Mouse (Mus musculus) layer of hippocampus, adult 8-10 months (tissue): ENCODE measurements around the gene Ski. TPM values are rescaled to one million over a fixed set of nuclear protein-coding genes. Genes with fewer than 3 reads are reported as not detected.

Experiments
- DNase-seq, 2 experiments: peaks; one replicate each; pipeline ENCODE4 v3.0.0; 2022; ENCODE audit warnings: low spot score in 2 of 2
- total RNA-seq, 4 experiments: library from RNA; stranded (reverse); gene quantifications; 2 replicates each; pipeline ENCODE4 v1.2.4; 2022

The Ski gene
- total RNA-seq, 4 experiments from 2014 or later, result 122 to 130 (median 125) TPM

DNA sequence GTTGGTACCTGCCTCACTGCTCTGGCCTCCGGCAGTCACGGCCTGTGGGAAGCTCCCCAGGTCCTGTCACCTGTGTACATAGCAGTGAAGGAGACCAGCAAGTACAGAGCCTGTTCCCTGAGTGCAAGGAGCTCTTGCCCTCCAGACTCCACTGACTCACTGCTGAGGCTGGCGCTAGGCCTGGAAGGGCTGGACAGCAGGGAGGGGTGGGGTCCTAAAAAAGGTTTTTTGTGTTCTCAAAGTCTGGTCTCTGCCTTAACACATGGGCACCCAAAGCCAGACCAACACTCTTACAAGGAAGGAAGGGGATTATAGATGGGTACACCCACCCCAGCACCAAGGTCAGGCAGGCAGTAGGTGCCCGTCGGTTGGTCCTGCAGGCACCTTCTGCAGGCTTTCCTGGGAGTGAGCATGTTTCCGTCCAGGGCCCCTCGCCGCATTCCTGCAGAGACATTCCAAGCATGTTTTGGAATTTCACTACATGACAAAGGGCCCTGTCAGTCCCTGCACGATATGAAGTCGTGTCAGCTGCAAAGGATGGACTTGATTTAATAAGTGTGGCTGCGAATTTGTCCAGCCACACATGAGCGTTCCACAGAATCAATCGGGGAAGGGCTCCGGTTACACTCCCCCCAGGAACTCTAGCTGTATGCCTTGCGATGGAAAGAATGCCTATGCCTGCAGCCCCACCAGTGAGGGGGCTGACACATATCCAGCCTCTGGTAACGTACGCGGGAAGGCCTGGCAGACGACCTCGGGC is 88.6 kb downstream of the Ski start:
- DNase-seq, result no peak

- DNase-seq, result no peak
These were observed 89.2 kb downstream of the Ski start for GRCm38 (mm10) chr4:155133188-155133587.

DNA sequence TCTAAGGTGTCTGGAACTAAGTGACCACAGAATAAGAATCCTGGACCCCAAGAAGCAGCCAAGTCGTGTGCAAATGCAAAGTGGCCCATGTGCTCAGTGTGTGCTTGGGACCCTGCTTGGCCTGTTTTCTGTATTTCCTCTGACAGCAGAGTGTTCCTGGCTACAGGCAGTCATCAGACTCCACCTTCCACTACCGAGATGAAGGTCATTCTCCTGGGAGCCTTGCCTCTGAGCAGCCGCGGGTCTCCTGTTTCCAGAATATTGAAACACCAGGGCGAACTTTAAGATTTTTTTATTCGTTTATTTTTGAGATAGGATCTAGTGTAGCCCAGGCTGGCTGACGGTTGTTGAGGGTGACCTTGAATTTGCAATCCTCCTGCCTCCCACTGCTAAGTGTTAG is 91.8 kb downstream of the Ski start:
- DNase-seq, result no peak

DNA sequence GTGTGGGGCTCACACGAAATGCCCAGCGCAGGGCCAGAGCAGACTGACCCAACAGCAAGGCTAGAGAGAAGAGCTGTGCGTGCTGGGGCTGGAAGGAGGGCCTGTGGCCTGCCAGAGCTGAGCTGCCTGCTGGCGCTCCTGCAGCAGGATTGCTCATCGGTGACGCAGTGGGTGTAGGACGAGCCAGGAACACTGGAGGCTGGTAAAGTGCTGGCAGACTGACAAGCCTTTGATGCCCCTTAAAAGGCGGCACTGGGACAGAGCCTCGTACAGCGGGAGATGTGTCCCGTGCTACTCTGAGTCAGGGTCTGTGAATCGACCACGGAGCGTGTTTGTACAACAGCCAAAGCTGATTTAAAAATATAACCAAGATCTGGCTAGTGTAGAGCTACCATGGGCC is 92.4 kb downstream of the Ski start:
- peak; percentile 90 to 93 for DNase-seq

DNA sequence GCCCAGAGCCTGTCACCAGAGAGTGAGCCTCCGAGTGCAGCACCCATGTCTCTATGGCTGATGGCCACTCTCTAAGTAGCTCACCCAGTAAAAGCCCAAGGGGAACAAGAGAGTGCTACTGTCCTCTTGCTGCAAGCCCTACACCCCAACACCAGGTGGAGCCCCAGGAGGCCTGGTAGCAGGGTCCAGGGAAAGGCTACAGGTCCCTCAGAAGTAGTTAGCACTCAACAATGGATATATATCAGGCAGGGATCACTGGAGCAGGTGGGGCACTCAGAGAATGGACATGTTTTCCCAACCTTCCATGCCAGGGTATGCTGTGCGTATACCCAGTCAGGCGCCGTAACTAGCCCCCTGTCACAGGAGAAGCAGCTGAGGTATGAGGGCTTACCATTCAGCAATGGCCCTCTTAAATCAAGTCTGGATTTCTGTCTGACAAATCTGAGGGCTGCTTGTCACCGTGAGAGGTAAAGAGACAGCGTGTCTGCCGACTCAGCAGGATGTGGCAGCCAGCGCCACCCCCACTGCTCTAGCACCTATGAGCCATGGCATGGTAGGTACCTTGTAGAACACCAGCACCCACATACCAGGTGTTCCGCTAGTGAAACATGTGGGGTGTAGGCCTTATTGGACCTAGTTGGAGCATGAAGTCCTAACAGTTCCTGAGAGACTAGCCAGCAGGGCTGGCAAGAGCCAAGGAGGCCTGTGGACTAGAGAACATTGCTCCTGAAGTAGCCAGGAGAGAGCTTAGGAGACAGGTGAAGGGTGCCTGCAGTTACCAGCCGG is 93.1 kb downstream of the Ski start:
- DNase-seq, result peak in 1 of 2 experiments; percentile 47

DNA sequence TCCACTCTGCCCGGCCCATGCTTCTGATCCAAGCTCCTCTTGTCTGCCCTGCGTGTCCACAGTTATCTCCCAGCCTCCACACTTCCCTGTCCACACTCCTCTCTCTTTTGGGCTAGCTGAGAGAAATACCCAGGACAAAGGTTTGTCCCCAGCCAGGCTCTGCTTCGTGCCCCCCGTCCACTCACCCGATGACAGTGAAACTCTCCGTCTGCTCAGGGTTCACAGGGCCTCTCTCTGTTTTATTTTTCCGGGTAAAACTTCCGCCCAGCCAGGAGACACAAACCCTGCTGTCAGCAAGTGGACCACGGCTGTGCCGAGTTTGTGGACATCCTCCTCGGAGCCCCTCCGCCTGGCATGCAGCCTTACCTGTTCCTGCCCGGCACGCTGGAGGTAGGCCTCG is 94.0 kb downstream of the Ski start:
- no peak for DNase-seq

DNA sequence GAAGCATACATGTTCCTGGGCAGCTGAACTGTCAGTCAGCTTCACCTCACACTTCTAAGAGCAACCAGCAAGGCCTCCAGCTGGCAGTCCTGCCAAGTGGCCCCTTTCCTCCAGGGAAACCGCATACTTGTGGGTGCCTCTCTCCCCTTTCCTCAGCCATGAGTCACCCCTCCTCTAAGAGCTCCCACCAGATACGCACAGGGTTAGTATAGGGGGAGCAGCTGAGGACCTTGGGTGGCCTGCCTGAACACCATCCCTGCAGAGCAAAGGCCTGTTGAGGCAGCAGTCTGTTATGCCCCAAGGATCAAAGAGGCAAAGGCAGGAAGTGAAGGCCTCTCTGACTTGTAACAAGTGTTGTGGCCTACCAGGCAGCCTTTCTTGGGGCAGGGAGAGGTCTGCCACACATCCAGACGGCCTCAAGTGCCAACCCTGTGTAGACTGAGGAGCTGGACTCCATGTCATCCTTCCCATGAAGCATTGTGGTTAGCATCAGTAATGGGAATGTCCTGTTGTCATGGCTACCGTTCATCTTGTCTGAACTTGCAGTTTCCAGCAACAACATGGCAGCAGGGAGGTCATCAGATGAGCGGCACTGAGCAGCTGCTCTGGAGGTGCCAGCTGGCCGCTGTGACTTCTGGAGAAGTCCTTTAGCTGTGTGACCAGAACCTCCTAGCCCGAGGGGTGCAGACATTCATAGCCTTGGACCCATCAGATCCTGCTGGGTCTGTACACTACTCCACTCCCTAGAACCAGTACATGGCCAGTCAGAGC is 95.6 kb downstream of the Ski start:
- DNase-seq, result no peak

- DNase-seq, result no peak
These were observed 96.2 kb downstream of the Ski start for GRCm38 (mm10) chr4:155126194-155126593.

DNA sequence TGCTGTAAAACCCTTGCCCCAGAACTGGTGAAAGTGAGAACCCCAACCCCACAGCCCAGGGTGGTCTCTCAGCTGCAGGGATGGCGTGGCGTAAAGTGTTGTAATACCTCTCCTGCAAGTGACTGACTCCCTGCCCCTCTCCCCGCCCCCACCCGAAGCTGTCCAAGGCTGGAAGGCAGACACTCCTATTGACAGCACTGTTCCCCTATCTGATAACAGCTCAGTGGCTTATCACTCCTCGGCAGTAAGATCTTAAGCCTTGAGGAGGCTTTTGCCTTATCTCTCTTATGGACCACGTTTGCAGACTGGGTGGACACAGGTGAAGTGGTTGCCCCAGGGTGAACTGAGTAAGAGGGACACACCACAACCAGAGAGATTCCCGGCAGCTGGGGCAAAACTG is 97.1 kb downstream of the Ski start:
- DNase-seq, result no peak

DNA sequence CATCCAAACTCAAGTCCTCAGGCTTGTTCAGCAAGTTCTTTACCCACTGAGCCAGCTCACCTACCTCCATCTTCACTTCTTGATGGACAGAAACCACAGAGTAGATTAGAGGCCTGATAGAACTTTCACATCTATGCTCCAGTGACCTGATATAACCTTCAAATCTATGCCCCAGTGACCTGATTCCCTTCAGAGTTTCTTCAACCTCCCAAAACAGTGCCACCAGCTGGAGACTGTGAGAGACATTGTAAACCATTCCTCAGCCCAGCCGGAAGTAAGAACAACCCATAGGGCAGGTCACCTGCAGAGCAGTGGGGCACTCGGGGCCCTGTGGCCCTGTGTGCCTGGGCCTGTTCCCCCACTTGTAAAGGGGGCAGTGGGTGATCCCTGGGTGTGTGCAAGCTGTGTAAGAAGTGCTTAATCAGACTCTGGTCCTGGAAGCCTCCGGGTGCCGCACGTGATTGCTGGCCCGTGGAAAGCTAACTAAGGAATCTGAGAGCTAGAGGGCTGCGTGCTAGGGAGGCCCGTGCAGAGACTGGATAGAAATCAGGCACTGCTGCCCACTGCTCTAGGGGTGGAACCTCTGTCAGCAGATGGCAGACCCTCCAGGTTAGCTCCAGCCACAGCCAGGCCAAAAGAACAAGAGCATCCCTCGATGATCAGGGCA is 98.4 kb downstream of the Ski start:
- no peak for DNase-seq

GRCm38 (mm10) chr4:155122444-155123040 is 99.8 kb downstream of the Ski start:
- peak; percentile 94 for DNase-seq

- no peak for DNase-seq
These were observed 100.4 kb downstream of the Ski start for GRCm38 (mm10) chr4:155121915-155122443.

DNA sequence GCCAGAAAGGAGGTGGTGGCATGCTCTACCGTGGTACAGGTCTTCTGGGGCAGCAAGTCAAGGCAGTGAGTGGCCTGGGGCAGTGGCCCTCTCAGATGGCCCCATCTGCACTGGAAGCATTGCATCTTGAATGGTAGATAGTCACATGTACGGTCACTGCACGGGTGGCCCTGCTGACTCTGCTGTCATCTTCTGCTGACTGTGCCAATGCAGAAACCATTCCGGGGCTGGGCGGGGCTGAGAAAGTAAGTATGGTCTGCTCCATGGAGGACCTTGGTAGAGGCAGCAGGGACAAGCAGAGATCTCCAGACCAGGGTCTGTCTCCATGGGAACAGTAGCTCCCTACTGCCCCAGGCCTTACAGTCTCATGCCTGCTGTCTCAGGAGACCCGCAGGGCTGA is 101.2 kb downstream of the Ski start:
- DNase-seq, result no peak

DNA sequence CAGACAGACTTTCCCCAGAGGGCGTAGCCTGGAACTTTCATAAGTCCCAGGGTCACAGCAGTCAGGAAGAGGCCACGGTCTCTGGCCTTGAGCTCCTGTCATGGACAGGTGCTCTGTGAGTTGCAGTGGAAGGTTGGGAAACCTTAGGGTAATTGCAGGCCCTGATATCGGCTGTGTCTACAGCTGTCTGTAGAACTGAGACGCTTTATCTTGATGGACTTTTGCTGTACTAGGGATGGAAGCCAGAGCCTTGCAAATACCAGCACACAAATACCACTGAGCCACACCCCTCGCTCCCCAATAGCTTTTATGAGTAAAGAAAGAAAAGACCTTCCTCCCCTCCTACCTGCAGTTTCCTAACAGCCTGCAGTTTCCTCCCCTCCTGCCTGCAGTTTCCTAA is 101.8 kb downstream of the Ski start:
- no peak for DNase-seq

GRCm38 (mm10) chr4:155120038-155120437 is 102.4 kb downstream of the Ski start:
- DNase-seq, result no peak

GRCm38 (mm10) chr4:155118278-155118677 is 104.1 kb downstream of the Ski start:
- no peak for DNase-seq

- no peak for DNase-seq
These were observed 104.9 kb downstream of the Ski start for GRCm38 (mm10) chr4:155117396-155117978.

DNA sequence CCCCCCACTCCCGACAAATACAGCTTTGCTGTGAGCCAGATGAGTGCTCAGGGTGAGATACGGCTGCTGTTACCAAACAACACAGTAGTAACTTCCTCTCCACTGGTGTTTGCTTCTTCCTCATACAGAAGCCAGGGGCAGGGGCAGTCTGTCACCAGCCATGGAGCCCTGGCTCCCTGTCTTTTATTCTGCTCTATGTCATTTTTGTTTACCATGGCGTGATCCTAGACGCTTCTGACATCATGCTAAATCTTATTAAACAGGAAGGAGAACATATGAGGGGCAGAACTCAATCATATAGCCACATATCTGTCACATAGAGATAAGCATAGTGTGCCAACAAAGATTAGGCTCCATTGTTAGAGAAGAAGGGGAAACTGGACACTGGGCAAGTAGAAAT is 105.8 kb downstream of the Ski start:
- DNase-seq, result no peak

GRCm38 (mm10) chr4:155113766-155114410 is 108.5 kb downstream of the Ski start:
- no peak for DNase-seq

DNA sequence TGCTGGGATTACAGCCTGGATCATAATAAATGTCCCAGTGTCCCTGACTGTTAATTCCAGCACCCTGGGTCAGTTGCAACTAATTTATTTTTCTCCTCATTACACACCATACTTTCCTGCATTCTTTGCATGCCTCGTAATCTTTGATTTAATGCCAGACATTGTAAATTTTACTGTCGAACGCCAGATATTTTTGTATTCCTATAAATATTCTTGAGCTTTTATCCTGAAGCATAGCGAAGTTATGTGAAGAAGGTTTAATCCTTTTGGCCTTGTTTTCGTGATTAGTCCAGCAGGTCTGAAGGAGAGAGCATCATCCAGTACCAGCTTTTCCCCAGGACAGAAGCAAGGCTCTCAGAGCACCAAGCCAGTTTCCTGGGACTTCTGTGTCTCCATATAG is 112.9 kb downstream of the Ski start:
- no peak for DNase-seq
